Mouse (Mus musculus): ENCODE data around the gene Lig4.

- TF ChIP-seq POLR2AphosphoS2 (IDR thresholded peaks at IDR 0.05; ENCODE audit: insufficient read length, low read depth) (no peak), POLR2A (IDR thresholded peaks at IDR 0.05; ENCODE audit: insufficient read length, low read depth) (no peak), E2F4 (IDR thresholded peaks at IDR 0.05; ENCODE audit: insufficient read depth) (no peak), MAX (IDR thresholded peaks at IDR 0.05; ENCODE audit: low read depth) (no peak)
These were observed 17.6 kb downstream of the Lig4 start for GRCm38 (mm10) chr8:9959919-9960318.
